Mouse (Mus musculus) adrenal gland, adult 8-10 months (tissue): ENCODE results near the gene Tmem108. TPM values are rescaled to one million over a fixed set of nuclear protein-coding genes. Genes with fewer than 3 reads are reported as not detected.

ENCODE experiments used
- DNase-seq: peaks from one replicate; pipeline ENCODE4 v3.0.0; 2022
- total RNA-seq, 4 experiments: library from RNA; stranded (reverse); gene quantifications; 2 replicates each; pipeline ENCODE4 v1.2.4; 2022

The Tmem108 gene
- total RNA-seq, 4 experiments from 2014 or later: 3.8 to 6.5 (median 5.1) TPM

- DNase-seq: no peak
Measured at GRCm38 (mm10) chr9:103580621-103581020, 181.0 kb downstream of the Tmem108 start.

GRCm38 (mm10) chr9:103580186-103580585 lies 181.5 kb downstream of the Tmem108 start:
- no peak for DNase-seq

- DNase-seq: no peak
Measured at GRCm38 (mm10) chr9:103579411-103580026, 182.1 kb downstream of the Tmem108 start.

- no peak for DNase-seq
Measured at GRCm38 (mm10) chr9:103577731-103578130, 183.9 kb downstream of the Tmem108 start.

GRCm38 (mm10) chr9:103577181-103577580 lies 184.5 kb downstream of the Tmem108 start:
- no peak for DNase-seq

- no peak for DNase-seq
Measured at GRCm38 (mm10) chr9:103575901-103576300, 185.7 kb downstream of the Tmem108 start.

GRCm38 (mm10) chr9:103573994-103574750 lies 187.5 kb downstream of the Tmem108 start:
- DNase-seq: no peak

GRCm38 (mm10) chr9:103570158-103570741 lies 191.4 kb downstream of the Tmem108 start:
- DNase-seq: no peak

- DNase-seq: no peak
Measured at GRCm38 (mm10) chr9:103568983-103569382, 192.7 kb downstream of the Tmem108 start.

GRCm38 (mm10) chr9:103565186-103565585 lies 196.5 kb downstream of the Tmem108 start:
- no peak for DNase-seq

- no peak for DNase-seq
Measured at GRCm38 (mm10) chr9:103563864-103564610, 197.6 kb downstream of the Tmem108 start.

- DNase-seq: no peak
Measured at GRCm38 (mm10) chr9:103562063-103562462, 199.6 kb downstream of the Tmem108 start.

GRCm38 (mm10) chr9:103558741-103559140 lies 202.9 kb downstream of the Tmem108 start:
- no peak for DNase-seq

- no peak for DNase-seq
Measured at GRCm38 (mm10) chr9:103558240-103558639, 203.4 kb downstream of the Tmem108 start.

GRCm38 (mm10) chr9:103557085-103557484 lies 204.6 kb downstream of the Tmem108 start:
- no peak for DNase-seq

GRCm38 (mm10) chr9:103555334-103555733 lies 206.3 kb downstream of the Tmem108 start:
- no peak for DNase-seq

GRCm38 (mm10) chr9:103550661-103551248 lies 210.9 kb downstream of the Tmem108 start:
- no peak for DNase-seq

GRCm38 (mm10) chr9:103549178-103549577 lies 212.5 kb downstream of the Tmem108 start:
- no peak for DNase-seq

GRCm38 (mm10) chr9:103548606-103549005 lies 213.0 kb downstream of the Tmem108 start:
- no peak for DNase-seq

GRCm38 (mm10) chr9:103546695-103547645 lies 214.7 kb downstream of the Tmem108 start:
- no peak for DNase-seq

GRCm38 (mm10) chr9:103545729-103546128 lies 215.9 kb downstream of the Tmem108 start:
- DNase-seq: peak; percentile 19
